Mouse (Mus musculus) ES-Bruce4 (cell line): ENCODE results near the gene Topors.

Experiments
- CTCF ChIP-seq: IDR thresholded peaks from one replicate; pipeline ENCODE4 v1.8.1; 2011; ENCODE audit warnings: low read depth, low read length
- EP300 ChIP-seq: IDR thresholded peaks from 2 replicates; pipeline ENCODE4 v1.6.1; 2011; ENCODE audit warnings: low read depth, low read length; ENCODE audit not compliant: insufficient read depth
- POLR2A ChIP-seq: IDR thresholded peaks from one replicate; pipeline ENCODE4 v1.8.1; 2011; ENCODE audit warnings: low read length; ENCODE audit not compliant: insufficient read depth

DNA sequence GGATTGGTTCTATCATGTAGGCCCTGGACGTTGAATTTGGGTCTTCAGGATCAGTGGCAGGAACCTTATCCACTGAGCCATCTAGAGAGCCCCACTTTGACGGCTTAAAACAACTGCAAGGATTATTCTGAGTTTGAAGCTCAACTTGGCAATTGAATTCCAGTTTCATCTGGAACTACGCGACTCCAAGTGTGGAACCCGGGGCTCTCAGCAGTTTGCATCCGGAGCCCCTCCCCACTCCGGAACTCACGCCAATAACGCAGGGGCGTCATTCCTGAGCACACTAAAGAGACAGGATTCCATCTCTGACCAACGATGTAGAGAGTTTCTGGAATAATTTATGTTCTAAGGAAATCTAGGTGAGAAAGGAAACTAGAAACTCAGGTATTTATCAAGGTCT lies 42.5 kb downstream of the Topors start:
- no peak for TF ChIP-seq CTCF
- no peak for TF ChIP-seq POLR2A
- TF ChIP-seq EP300 = peak; percentile 41; the same call in 1 of the 2 replicates
